Mouse (Mus musculus): ENCODE measurements around the gene Shkbp1. TPM values are rescaled to one million over a fixed set of nuclear protein-coding genes. Genes with fewer than 3 reads are reported as not detected.

The Shkbp1 gene
- polyA plus RNA-seq, 1 experiment from 2014 or later = 26.5 TPM

DNA sequence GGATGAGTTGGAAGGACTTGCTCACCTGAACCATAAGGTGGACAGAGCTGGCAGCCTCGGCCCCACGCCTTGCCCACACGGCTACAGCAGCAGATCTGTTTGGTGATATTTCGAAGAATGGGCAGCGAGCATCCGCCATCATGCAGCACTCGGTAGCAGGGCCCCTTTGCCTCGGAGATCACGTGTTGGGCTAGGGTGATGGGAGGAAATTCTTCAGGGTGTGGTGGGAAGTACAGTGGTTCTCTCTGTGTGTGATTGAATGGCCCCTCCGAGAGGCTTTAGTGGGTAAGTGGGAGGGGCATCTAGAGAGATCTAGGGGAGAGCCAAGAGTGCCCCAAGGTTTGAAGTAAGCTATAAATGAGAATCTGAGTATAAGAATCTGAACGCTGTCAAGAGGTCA is 27.7 kb downstream of the Shkbp1 start:
- DNase-seq (ENCODE audit: low spot score) = no peak
- ATAC-seq (ENCODE audit: low read depth) = no peak
- H3K36me3 ChIP-seq (ENCODE audit: control insufficient read depth, insufficient read depth, low read length) = peaks cover 17% of the 10 kb centered on the region
- H3K4me2 ChIP-seq (ENCODE audit: low read depth, low read length) = no peak overlapping the region
- peaks cover 72% of the 10 kb centered on the region for H3K27me3 ChIP-seq (replicated peaks; ENCODE audit: control insufficient read depth, insufficient read depth, low read length)
- H3K4me3 ChIP-seq (ENCODE audit: low read depth, low read length) = no peak overlapping the region
- WGBS = 82% methylated on average over 11 of the region's 11 CpGs
- H3K9me3 ChIP-seq (ENCODE audit: control insufficient read depth, low read length) = no peaks in the 10 kb centered on the region
- no peak overlapping the region for H3K9ac ChIP-seq (ENCODE audit: low read depth, low read length)
- peaks cover 33% of the 10 kb centered on the region for H3K4me1 ChIP-seq (ENCODE audit: control insufficient read depth, insufficient read depth, low read length)
- H3K27ac ChIP-seq (replicated peaks; ENCODE audit: low read depth, low read length) = no peak overlapping the region

DNA sequence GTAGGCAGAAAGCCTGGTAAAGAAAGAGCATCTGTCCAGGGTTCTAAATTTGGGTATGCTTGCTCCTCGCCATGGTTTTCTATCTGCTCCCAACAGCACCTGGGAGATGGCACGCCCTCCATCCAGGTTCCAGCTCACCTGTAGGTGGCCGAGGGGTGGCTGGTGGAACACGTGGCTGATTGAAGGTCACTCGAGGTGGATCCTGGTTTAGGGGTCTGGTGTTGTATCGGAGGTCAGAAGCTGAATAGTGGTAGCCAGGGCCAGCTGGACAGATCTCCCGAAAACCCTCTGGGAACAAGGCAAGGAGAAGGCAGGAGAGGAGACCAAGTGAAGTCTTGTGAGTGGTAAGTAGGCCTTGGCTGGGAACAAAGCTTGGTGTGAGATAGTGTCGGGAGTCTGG is 28.3 kb downstream of the Shkbp1 start:
- Histone ChIP-seq H3K36me3 (ENCODE audit: control insufficient read depth, insufficient read depth, low read length) (peaks cover 23% of the 10 kb centered on the region), H3K4me3 (ENCODE audit: low read depth, low read length) (no peak overlapping the region), H3K9ac (ENCODE audit: low read depth, low read length) (no peak overlapping the region), H3K4me1 (ENCODE audit: control insufficient read depth, insufficient read depth, low read length) (peaks cover 30% of the 10 kb centered on the region), H3K27me3 (replicated peaks; ENCODE audit: control insufficient read depth, insufficient read depth, low read length) (peaks cover 65% of the 10 kb centered on the region), H3K9me3 (ENCODE audit: control insufficient read depth, low read length) (no peaks in the 10 kb centered on the region), H3K27ac (replicated peaks; ENCODE audit: low read depth, low read length) (no peak overlapping the region), H3K4me2 (ENCODE audit: low read depth, low read length) (no peak overlapping the region)
- 96% methylated on average over 8 of the region's 8 CpGs for WGBS
- no peak for DNase-seq (ENCODE audit: low spot score)
- no peak for ATAC-seq (ENCODE audit: low read depth)

DNA sequence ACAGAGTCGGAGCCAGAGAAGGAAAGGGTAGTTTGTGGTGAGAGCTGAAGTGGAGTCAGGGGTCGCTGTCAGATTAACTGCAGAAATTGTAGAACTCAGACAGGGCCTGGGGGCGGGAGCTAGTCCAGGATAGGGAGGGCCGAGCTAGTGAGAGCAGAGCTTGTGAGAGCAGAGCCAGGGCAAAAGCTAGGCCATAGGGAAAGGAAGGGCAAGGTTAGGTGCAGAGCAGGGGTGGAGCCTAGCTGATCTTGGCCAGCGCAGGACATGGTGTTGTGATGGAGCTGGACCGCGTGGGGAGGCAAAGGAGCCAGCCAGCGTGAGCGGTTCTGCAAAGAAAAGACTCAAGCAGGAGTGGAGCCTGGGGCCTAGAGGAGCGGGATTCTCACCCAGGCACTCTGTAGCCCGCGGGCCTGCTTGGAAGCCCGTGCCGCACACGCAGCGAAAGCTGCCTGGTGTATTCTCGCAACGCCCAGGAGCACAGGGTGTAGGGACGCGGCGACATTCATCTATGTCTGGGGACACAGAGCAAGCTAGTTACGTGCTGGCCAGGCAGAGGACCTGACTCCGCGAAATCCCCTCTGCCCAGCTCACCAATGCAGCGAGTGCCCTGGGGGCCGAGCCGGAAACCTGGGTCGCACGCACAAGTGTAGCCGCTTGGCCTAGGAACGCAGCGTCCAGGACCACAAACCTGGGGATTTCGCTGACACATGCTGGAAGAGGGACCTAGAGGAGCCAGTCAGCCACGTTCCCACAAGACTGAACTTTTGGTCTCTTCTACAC is 29.5 kb downstream of the Shkbp1 start:
- H3K4me3 ChIP-seq (ENCODE audit: low read depth, low read length) = peak overlapping the region; percentile 31
- H3K9ac ChIP-seq (ENCODE audit: low read depth, low read length) = peak overlapping the region; percentile 19; the same call in 1 of the 2 replicates
- H3K4me1 ChIP-seq (ENCODE audit: control insufficient read depth, insufficient read depth, low read length) = peaks cover 21% of the 10 kb centered on the region; the same call in 1 of the 2 replicates
- no peak for DNase-seq (ENCODE audit: low spot score)
- H3K27ac ChIP-seq (replicated peaks; ENCODE audit: low read depth, low read length) = no peak overlapping the region
- no peak for ATAC-seq (ENCODE audit: low read depth)
- WGBS = 42% methylated on average over 31 of the region's 34 CpGs
- no peaks in the 10 kb centered on the region for H3K9me3 ChIP-seq (ENCODE audit: control insufficient read depth, low read length)
- peaks cover 57% of the 10 kb centered on the region for H3K27me3 ChIP-seq (replicated peaks; ENCODE audit: control insufficient read depth, insufficient read depth, low read length)
- peak overlapping the region; percentile 49 for H3K4me2 ChIP-seq (ENCODE audit: low read depth, low read length)
- H3K36me3 ChIP-seq (ENCODE audit: control insufficient read depth, insufficient read depth, low read length) = peaks cover 23% of the 10 kb centered on the region

DNA sequence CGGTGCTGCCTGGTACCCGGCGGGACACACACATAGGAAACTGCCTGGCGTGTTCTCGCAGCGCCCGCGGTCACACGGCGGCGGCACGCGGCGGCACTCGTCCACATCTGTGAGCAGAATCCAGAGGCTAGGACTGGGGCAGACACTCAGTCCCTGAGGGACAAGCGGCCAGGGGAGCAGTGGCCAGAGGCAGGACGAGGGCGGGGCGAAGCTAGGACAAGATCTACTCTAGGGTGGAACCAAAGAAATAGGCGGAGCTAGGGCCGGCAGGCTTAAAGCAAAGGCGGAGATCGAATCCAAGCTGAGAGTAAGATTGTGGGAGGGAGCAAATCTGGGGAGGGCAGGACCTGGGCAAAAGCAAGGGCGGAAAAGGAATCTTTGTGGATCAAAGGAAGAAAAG is 30.1 kb downstream of the Shkbp1 start:
- Histone ChIP-seq H3K9ac (ENCODE audit: low read depth, low read length) (peak overlapping the region; percentile 52), H3K9me3 (ENCODE audit: control insufficient read depth, low read length) (no peaks in the 10 kb centered on the region), H3K27me3 (replicated peaks; ENCODE audit: control insufficient read depth, insufficient read depth, low read length) (peaks cover 53% of the 10 kb centered on the region), H3K4me3 (ENCODE audit: low read depth, low read length) (peak overlapping the region; percentile 31), H3K36me3 (ENCODE audit: control insufficient read depth, insufficient read depth, low read length) (peaks cover 23% of the 10 kb centered on the region), H3K4me1 (ENCODE audit: control insufficient read depth, insufficient read depth, low read length) (peaks cover 19% of the 10 kb centered on the region; the same call in 1 of the 2 replicates), H3K27ac (replicated peaks; ENCODE audit: low read depth, low read length) (no peak overlapping the region), H3K4me2 (ENCODE audit: low read depth, low read length) (peak overlapping the region; percentile 49)
- WGBS = 3% methylated on average over 24 of the region's 24 CpGs
- ATAC-seq (ENCODE audit: low read depth) = no peak
- DNase-seq (ENCODE audit: low spot score) = peak; percentile 58

DNA sequence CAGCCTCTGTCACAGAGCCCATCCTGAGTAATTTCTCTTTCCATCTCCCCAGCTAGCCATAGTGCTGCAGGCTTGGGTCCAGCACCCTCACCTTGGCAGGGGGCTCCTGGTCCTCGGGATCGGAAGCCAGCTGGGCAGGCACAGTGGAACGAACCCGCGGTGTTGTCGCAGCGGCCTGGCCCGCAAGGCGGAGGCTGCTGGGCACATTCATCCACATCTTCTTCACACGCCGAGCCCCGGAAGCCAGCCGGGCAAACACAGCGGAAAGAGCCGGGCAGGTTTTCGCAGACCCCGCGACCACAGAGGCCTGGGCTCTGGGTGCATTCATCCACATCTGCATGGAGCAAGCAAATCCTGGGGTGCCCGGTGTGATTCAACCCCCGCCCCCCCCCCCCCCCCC is 30.9 kb downstream of the Shkbp1 start:
- DNase-seq (ENCODE audit: low spot score) (no peak), ATAC-seq (ENCODE audit: low read depth) (no peak)
- 57% methylated on average over 17 of the region's 20 CpGs for WGBS
- H3K9me3 ChIP-seq (ENCODE audit: control insufficient read depth, low read length) = no peaks in the 10 kb centered on the region
- H3K4me3 ChIP-seq (ENCODE audit: low read depth, low read length) = no peak overlapping the region
- H3K4me2 ChIP-seq (ENCODE audit: low read depth, low read length) = no peak overlapping the region
- no peak overlapping the region for H3K27ac ChIP-seq (replicated peaks; ENCODE audit: low read depth, low read length)
- H3K4me1 ChIP-seq (ENCODE audit: control insufficient read depth, insufficient read depth, low read length) = peaks cover 13% of the 10 kb centered on the region; the same call in 1 of the 2 replicates
- peaks cover 46% of the 10 kb centered on the region for H3K27me3 ChIP-seq (replicated peaks; ENCODE audit: control insufficient read depth, insufficient read depth, low read length)
- H3K36me3 ChIP-seq (ENCODE audit: control insufficient read depth, insufficient read depth, low read length) = peaks cover 23% of the 10 kb centered on the region
- H3K9ac ChIP-seq (ENCODE audit: low read depth, low read length) = no peak overlapping the region

DNA sequence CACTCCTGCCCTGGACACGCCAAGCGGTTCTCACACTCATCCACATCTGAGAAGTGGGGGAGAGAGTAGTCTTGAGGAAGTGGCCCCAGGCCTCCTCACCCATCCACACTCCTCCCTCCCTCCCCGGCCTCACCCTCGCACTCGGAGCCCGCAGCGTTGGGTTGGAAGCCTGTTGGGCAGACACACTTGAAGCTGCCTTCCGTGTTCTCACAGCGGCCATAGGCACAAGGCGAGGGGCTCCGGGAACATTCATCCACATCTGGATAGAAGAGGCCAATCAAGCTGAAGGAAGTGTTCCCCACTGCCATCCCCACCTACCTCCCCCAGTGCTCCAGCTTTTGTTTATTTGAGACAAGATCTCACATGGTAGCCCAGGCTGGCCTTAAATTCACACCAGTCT is 31.7 kb downstream of the Shkbp1 start:
- Histone ChIP-seq H3K27ac (replicated peaks; ENCODE audit: low read depth, low read length) (no peak overlapping the region), H3K36me3 (ENCODE audit: control insufficient read depth, insufficient read depth, low read length) (peaks cover 28% of the 10 kb centered on the region), H3K27me3 (replicated peaks; ENCODE audit: control insufficient read depth, insufficient read depth, low read length) (peaks cover 39% of the 10 kb centered on the region), H3K9ac (ENCODE audit: low read depth, low read length) (no peak overlapping the region), H3K9me3 (ENCODE audit: control insufficient read depth, low read length) (no peaks in the 10 kb centered on the region), H3K4me1 (ENCODE audit: control insufficient read depth, insufficient read depth, low read length) (peaks cover 9% of the 10 kb centered on the region; the same call in 1 of the 2 replicates), H3K4me2 (ENCODE audit: low read depth, low read length) (no peak overlapping the region), H3K4me3 (ENCODE audit: low read depth, low read length) (no peak overlapping the region)
- DNase-seq (ENCODE audit: low spot score) (no peak), ATAC-seq (ENCODE audit: low read depth) (no peak)
- WGBS = 98% methylated on average over 11 of the region's 11 CpGs

DNA sequence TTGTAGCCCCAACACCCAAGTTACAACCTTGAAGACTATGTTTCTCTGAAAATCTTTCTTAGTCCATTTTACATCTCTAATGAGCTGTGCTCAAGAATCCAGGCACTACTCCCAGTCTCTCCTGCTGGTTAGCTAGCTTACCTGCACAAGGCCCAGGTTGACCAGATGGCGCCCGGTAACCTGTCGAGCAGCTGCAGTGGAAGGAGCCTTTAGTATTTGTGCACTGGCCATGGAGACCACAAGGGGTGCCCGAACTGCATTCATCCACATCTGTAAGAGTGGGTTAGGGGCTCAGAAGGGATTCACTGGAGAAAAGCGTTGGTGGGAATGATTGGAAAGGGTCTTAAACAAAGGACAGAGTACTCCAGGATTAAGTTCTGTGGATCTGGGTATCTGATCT is 32.8 kb downstream of the Shkbp1 start:
- DNase-seq (ENCODE audit: low spot score) (no peak), ATAC-seq (ENCODE audit: low read depth) (no peak)
- H3K9me3 ChIP-seq (ENCODE audit: control insufficient read depth, low read length) = no peaks in the 10 kb centered on the region
- H3K27ac ChIP-seq (replicated peaks; ENCODE audit: low read depth, low read length) = no peak overlapping the region
- no peak overlapping the region for H3K4me2 ChIP-seq (ENCODE audit: low read depth, low read length)
- H3K36me3 ChIP-seq (ENCODE audit: control insufficient read depth, insufficient read depth, low read length) = peaks cover 31% of the 10 kb centered on the region
- 93% methylated on average over 5 of the region's 5 CpGs for WGBS
- no peak overlapping the region for H3K9ac ChIP-seq (ENCODE audit: low read depth, low read length)
- H3K4me1 ChIP-seq (ENCODE audit: control insufficient read depth, insufficient read depth, low read length) = peaks cover 9% of the 10 kb centered on the region; the same call in 1 of the 2 replicates
- peaks cover 34% of the 10 kb centered on the region for H3K27me3 ChIP-seq (replicated peaks; ENCODE audit: control insufficient read depth, insufficient read depth, low read length)
- no peak overlapping the region for H3K4me3 ChIP-seq (ENCODE audit: low read depth, low read length)

DNA sequence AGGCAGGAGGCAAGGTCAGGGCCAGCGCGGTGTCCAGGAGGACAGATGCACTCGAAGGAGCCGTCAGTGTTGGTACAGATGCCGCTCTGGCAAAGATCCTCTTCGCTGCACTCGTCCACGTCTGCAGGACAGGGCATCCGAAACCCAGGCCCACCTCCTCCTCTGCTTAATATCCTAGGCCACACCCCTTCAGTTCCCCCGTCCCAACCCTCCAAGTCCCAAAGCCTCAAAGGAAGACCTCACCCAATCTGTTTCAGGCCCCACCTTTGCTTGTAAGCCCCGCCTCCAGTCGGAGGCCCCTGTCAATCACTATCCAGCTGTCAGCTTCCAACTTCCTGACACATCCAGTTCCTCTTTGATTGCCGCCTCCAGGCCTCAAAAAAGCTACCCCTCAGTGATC is 33.5 kb downstream of the Shkbp1 start:
- 21% methylated on average over 10 of the region's 13 CpGs for WGBS
- Histone ChIP-seq H3K4me1 (ENCODE audit: control insufficient read depth, insufficient read depth, low read length) (peaks cover 9% of the 10 kb centered on the region; the same call in 1 of the 2 replicates), H3K9ac (ENCODE audit: low read depth, low read length) (no peak overlapping the region), H3K27me3 (replicated peaks; ENCODE audit: control insufficient read depth, insufficient read depth, low read length) (peaks cover 27% of the 10 kb centered on the region), H3K9me3 (ENCODE audit: control insufficient read depth, low read length) (no peaks in the 10 kb centered on the region), H3K36me3 (ENCODE audit: control insufficient read depth, insufficient read depth, low read length) (peaks cover 32% of the 10 kb centered on the region), H3K27ac (replicated peaks; ENCODE audit: low read depth, low read length) (no peak overlapping the region), H3K4me3 (ENCODE audit: low read depth, low read length) (no peak overlapping the region), H3K4me2 (ENCODE audit: low read depth, low read length) (no peak overlapping the region)
- no peak for ATAC-seq (ENCODE audit: low read depth)
- DNase-seq (ENCODE audit: low spot score) = no peak

DNA sequence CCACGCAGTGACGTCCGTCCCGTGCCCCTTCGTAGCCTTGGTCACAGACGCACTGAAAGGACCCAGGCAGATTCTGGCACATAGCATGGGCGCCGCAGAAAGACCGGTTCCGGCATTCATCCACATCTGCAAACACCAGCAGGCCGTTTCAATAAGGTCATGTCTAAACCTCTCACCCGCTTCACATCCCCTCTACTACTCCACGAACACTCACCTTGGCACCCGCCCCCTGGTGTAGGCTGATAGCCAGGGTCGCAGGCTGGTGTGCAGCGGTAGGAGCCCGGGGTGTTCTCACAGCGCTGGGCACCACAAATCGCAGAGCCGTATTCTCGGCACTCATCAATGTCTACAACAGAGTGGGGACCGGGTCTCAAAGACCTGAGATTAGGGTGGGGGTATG is 36.4 kb downstream of the Shkbp1 start:
- H3K27ac ChIP-seq (replicated peaks; ENCODE audit: low read depth, low read length) = no peak overlapping the region
- H3K9me3 ChIP-seq (ENCODE audit: control insufficient read depth, low read length) = peaks cover 2% of the 10 kb centered on the region; the same call in 1 of the 2 replicates
- WGBS = 91% methylated on average over 22 of the region's 22 CpGs
- no peak overlapping the region for H3K4me2 ChIP-seq (ENCODE audit: low read depth, low read length)
- no peak overlapping the region for H3K9ac ChIP-seq (ENCODE audit: low read depth, low read length)
- H3K4me1 ChIP-seq (ENCODE audit: control insufficient read depth, insufficient read depth, low read length) = no peaks in the 10 kb centered on the region
- DNase-seq (ENCODE audit: low spot score) (no peak), ATAC-seq (ENCODE audit: low read depth) (no peak)
- H3K4me3 ChIP-seq (ENCODE audit: low read depth, low read length) = no peak overlapping the region
- peaks cover 27% of the 10 kb centered on the region for H3K36me3 ChIP-seq (ENCODE audit: control insufficient read depth, insufficient read depth, low read length)
- H3K27me3 ChIP-seq (replicated peaks; ENCODE audit: control insufficient read depth, insufficient read depth, low read length) = peaks cover 2% of the 10 kb centered on the region; the same call in 1 of the 2 replicates

Measured in embryonic facial prominence, embryonic 14.5 days (tissue).